Mouse (Mus musculus) heart, postnatal 0 days (tissue): ENCODE measurements around the gene Pax4.

Source experiments
- CTCF ChIP-seq: IDR thresholded peaks from 2 replicates; pipeline ENCODE4 v1.5.1; 2016; ENCODE audit warnings: antibody characterized with exemption, control low read depth, low read depth
- EP300 ChIP-seq: IDR thresholded peaks from 2 replicates; pipeline ENCODE4 v1.6.1; 2016; ENCODE audit warnings: antibody characterized with exemption, low read depth

DNA sequence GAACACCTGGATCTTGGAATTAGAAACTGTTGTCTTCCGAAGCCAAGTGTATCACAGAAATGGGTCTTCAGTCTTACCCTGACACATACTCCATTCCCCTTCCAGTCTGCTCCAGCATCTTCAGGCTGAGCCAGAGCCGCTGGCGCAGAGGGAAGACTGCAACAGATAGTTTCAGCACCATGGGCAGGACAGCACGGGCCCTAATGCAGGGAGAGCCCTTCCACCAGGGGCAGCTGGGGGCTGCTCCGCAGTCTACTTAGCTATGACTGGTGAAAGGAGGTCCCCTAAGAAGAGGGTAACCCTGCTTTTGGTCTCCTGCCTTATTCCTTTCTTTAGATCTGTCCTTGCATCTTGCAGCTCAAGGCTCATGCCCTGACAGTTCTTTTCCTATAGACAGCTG, 1.3 kb upstream of the Pax4 start:
- TF ChIP-seq EP300 (no peak), CTCF (peak; percentile 17; the same call in 1 of the 2 replicates)
